Mouse (Mus musculus) neural tube, embryonic 10.5 days (tissue): Measurements from ENCODE around the gene Tmem178.
A peak's percentile ranks its signal among the peaks of the same experiment; 100 is the strongest.

Experiments used
- DNase-seq: peaks from one replicate; pipeline ENCODE4 v3.0.0-alpha.2; 2017; ENCODE audit warnings: low spot score; ENCODE audit errors: extremely low spot score

The Tmem178 gene

GRCm38 (mm10) chr17:80982976-80983375 is 38.5 kb downstream of the Tmem178 start:
- no peak for DNase-seq

- no peak for DNase-seq
Measured at GRCm38 (mm10) chr17:80991535-80992127, 47.2 kb downstream of the Tmem178 start.

- no peak for DNase-seq
Measured at GRCm38 (mm10) chr17:80997226-80997625, 52.8 kb downstream of the Tmem178 start.

- no peak for DNase-seq
Measured at GRCm38 (mm10) chr17:80998958-80999357, 54.5 kb downstream of the Tmem178 start.

- no peak for DNase-seq
Measured at GRCm38 (mm10) chr17:81001010-81001409, 56.6 kb downstream of the Tmem178 start.

GRCm38 (mm10) chr17:81001647-81002046 is 57.2 kb downstream of the Tmem178 start:
- DNase-seq, result no peak

- no peak for DNase-seq
Measured at GRCm38 (mm10) chr17:81002130-81002529, 57.7 kb downstream of the Tmem178 start.

- no peak for DNase-seq
Measured at GRCm38 (mm10) chr17:81004454-81004853, 60.0 kb downstream of the Tmem178 start.

- DNase-seq, result no peak
Measured at GRCm38 (mm10) chr17:81005292-81005691, 60.9 kb downstream of the Tmem178 start.

GRCm38 (mm10) chr17:81009112-81009511 is 64.7 kb downstream of the Tmem178 start:
- no peak for DNase-seq

- no peak for DNase-seq
Measured at GRCm38 (mm10) chr17:81010199-81010598, 65.8 kb downstream of the Tmem178 start.

- DNase-seq, result no peak
Measured at GRCm38 (mm10) chr17:81010844-81011685, 66.6 kb downstream of the Tmem178 start.

- DNase-seq, result peak; percentile 43
Measured at GRCm38 (mm10) chr17:81015814-81016447, 71.5 kb downstream of the Tmem178 start.

- DNase-seq, result no peak
Measured at GRCm38 (mm10) chr17:81017132-81017531, 72.7 kb downstream of the Tmem178 start.

GRCm38 (mm10) chr17:81027331-81027730 is 82.9 kb downstream of the Tmem178 start:
- no peak for DNase-seq

- no peak for DNase-seq
Measured at GRCm38 (mm10) chr17:81031830-81032442, 87.5 kb downstream of the Tmem178 start.

GRCm38 (mm10) chr17:81032957-81033356 is 88.5 kb downstream of the Tmem178 start:
- DNase-seq, result no peak

- no peak for DNase-seq
Measured at GRCm38 (mm10) chr17:81035354-81035753, 90.9 kb downstream of the Tmem178 start.

GRCm38 (mm10) chr17:81038707-81039408 is 94.4 kb downstream of the Tmem178 start:
- no peak for DNase-seq

- DNase-seq, result no peak
Measured at GRCm38 (mm10) chr17:81041662-81042061, 97.2 kb downstream of the Tmem178 start.

GRCm38 (mm10) chr17:81044356-81044755 is 99.9 kb downstream of the Tmem178 start:
- no peak for DNase-seq
